Mouse (Mus musculus) ZHBTc4 (cell line): ENCODE results near the gene Bod1.

ENCODE experiments used
- DNase-seq: peaks from one replicate; pipeline ENCODE4 v3.0.0-alpha.2; 2011; ENCODE audit warnings: low read depth, low spot score

The Bod1 gene

GRCm38 (mm10) chr11:31671354-31672169, at the start of gene Bod1:
TSS of gene Bod1 (minus strand) at chr11:31671885.
- DNase-seq, result peak; percentile 97

GRCm38 (mm10) chr11:31719090-31719489, 47.4 kb upstream of the Bod1 start:
- no peak for DNase-seq

- no peak for DNase-seq
Observed at GRCm38 (mm10) chr11:31717926-31718735, 46.4 kb upstream of the Bod1 start.

GRCm38 (mm10) chr11:31713641-31714121, 42.0 kb upstream of the Bod1 start:
- DNase-seq, result no peak

- DNase-seq, result no peak
Observed at GRCm38 (mm10) chr11:31713116-31713515, 41.4 kb upstream of the Bod1 start.

- DNase-seq, result no peak
Observed at GRCm38 (mm10) chr11:31707771-31708170, 36.1 kb upstream of the Bod1 start.

GRCm38 (mm10) chr11:31703173-31703572, 31.5 kb upstream of the Bod1 start:
- DNase-seq, result no peak

- DNase-seq, result no peak
Observed at GRCm38 (mm10) chr11:31701901-31702300, 30.2 kb upstream of the Bod1 start.

GRCm38 (mm10) chr11:31699502-31699901, 27.8 kb upstream of the Bod1 start:
- no peak for DNase-seq

GRCm38 (mm10) chr11:31694801-31695200, 23.1 kb upstream of the Bod1 start:
- DNase-seq, result no peak

- peak; percentile 62 for DNase-seq
Observed at GRCm38 (mm10) chr11:31694109-31694508, 22.4 kb upstream of the Bod1 start.

- no peak for DNase-seq
Observed at GRCm38 (mm10) chr11:31693322-31693721, 21.6 kb upstream of the Bod1 start.

GRCm38 (mm10) chr11:31688956-31689355, 17.3 kb upstream of the Bod1 start:
- no peak for DNase-seq

- peak; percentile 40 for DNase-seq
Observed at GRCm38 (mm10) chr11:31684913-31685567, 13.4 kb upstream of the Bod1 start.

- no peak for DNase-seq
Observed at GRCm38 (mm10) chr11:31684126-31684525, 12.4 kb upstream of the Bod1 start.

GRCm38 (mm10) chr11:31679840-31680381, 8.2 kb upstream of the Bod1 start:
- peak; percentile 65 for DNase-seq

GRCm38 (mm10) chr11:31677309-31677708, 5.6 kb upstream of the Bod1 start:
- DNase-seq, result no peak

- DNase-seq, result no peak
Observed at GRCm38 (mm10) chr11:31676661-31677252, 5.1 kb upstream of the Bod1 start.

GRCm38 (mm10) chr11:31675430-31675829, 3.7 kb upstream of the Bod1 start:
- DNase-seq, result peak; percentile 61

- DNase-seq, result no peak
Observed at GRCm38 (mm10) chr11:31672170-31672563, 482 bp upstream of the Bod1 start.

GRCm38 (mm10) chr11:31670468-31670921, 1.2 kb downstream of the Bod1 start:
- no peak for DNase-seq
